Mouse (Mus musculus): ENCODE data around the gene Kctd10. TPM values are rescaled to one million over a fixed set of nuclear protein-coding genes. Genes with fewer than 3 reads are reported as not detected.

The Kctd10 gene
- polyA plus RNA-seq, 1 experiment from 2014 or later, result 84.0 TPM

DNA sequence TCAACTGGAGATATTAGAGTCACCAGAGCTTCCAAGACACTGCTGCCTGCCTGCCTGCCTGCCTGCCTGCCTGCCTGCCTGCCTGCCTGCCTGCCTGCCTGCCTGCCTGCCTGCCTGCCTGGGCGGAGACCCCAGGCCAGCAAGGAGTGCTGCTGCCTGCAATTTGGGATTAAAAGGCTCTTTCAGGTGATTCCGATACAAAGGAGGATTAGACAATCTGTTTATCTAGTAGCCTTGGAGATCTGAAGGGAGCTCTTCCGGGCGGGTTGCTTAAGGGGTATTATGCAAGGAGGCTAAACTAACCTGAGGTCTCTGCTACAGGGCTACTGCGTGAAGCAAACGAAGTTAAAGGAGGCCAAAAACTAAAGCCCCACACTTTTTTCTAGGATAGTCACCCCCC, 1.4 kb downstream of the Kctd10 start:
- peaks cover 41% of the 10 kb centered on the region for H3K4me1 ChIP-seq (replicated peaks)
- ATAC-seq (ENCODE audit: insufficient number of reproducible peaks, insufficient read depth, low FRiP score, low TSS enrichment, low read depth), result no peak

GRCm38 (mm10) chr5:114378177-114378920, 2.0 kb downstream of the Kctd10 start:
- H3K4me3 ChIP-seq (replicated peaks), result peak overlapping the region; percentile 82
- H3K9me3 ChIP-seq, result no peaks in the 10 kb centered on the region
- WGBS, result 67% methylated on average over 10 of the region's 10 CpGs
- ATAC-seq (ENCODE audit: insufficient number of reproducible peaks, insufficient read depth, low FRiP score, low TSS enrichment, low read depth), result no peak
- H3K9ac ChIP-seq (replicated peaks), result peak overlapping the region; percentile 92
- H3K36me3 ChIP-seq, result peaks cover 36% of the 10 kb centered on the region
- H3K4me2 ChIP-seq, result peak overlapping the region; percentile 74
- no peaks in the 10 kb centered on the region for H3K27me3 ChIP-seq
- peaks cover 43% of the 10 kb centered on the region for H3K4me1 ChIP-seq (replicated peaks)
- peak overlapping the region; percentile 66 for H3K27ac ChIP-seq

More for the DNA sequence above, 1.4 kb downstream of the Kctd10 start:
- Histone ChIP-seq H3K36me3 (peaks cover 31% of the 10 kb centered on the region), H3K4me3 (replicated peaks) (peak overlapping the region; percentile 82), H3K4me2 (peak overlapping the region; percentile 74), H3K9ac (replicated peaks) (peak overlapping the region; percentile 92), H3K9me3 (no peaks in the 10 kb centered on the region), H3K27me3 (no peaks in the 10 kb centered on the region), H3K27ac (peak overlapping the region; percentile 66)
- 54% methylated on average over 6 of the region's 6 CpGs for WGBS

GRCm38 (mm10) chr5:114374409-114375213, 5.7 kb downstream of the Kctd10 start:
- H3K4me2 ChIP-seq, result no peak overlapping the region
- no peak overlapping the region for H3K4me3 ChIP-seq (replicated peaks)
- WGBS, result 92% methylated on average over 23 of the region's 23 CpGs
- H3K9me3 ChIP-seq, result no peaks in the 10 kb centered on the region
- H3K27ac ChIP-seq, result no peak overlapping the region
- peaks cover 68% of the 10 kb centered on the region for H3K4me1 ChIP-seq (replicated peaks)
- no peak overlapping the region for H3K9ac ChIP-seq (replicated peaks)
- H3K36me3 ChIP-seq, result peaks cover 61% of the 10 kb centered on the region
- ATAC-seq (ENCODE audit: insufficient number of reproducible peaks, insufficient read depth, low FRiP score, low TSS enrichment, low read depth), result no peak
- H3K27me3 ChIP-seq, result no peaks in the 10 kb centered on the region

DNA sequence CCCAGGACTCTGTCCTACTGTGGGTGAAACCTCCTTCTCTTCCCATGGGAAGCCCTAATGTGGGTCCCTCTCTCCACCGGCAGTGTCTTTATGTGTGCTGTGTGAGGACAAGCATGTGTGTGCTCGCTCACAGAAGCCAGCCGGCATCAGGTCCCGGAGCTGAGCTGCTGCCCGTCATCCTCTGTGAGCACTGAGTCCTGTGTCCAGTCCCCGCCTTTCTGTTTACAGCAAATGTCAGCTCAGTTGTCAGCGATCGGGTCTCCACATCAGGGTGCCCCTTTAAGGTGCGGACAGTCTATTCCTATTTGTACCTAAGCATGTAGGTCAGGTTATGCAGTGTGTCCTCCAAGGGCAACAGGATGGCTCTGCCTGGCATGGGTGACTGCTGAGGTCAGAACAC, 6.7 kb downstream of the Kctd10 start:
- H3K36me3 ChIP-seq, result peaks cover 72% of the 10 kb centered on the region
- H3K4me1 ChIP-seq (replicated peaks), result peaks cover 67% of the 10 kb centered on the region
- ATAC-seq (ENCODE audit: insufficient number of reproducible peaks, insufficient read depth, low FRiP score, low TSS enrichment, low read depth), result no peak
- H3K9me3 ChIP-seq, result no peaks in the 10 kb centered on the region
- WGBS, result 91% methylated on average over 9 of the region's 9 CpGs
- H3K27ac ChIP-seq, result no peak overlapping the region
- H3K4me2 ChIP-seq, result no peak overlapping the region
- no peak overlapping the region for H3K4me3 ChIP-seq (replicated peaks)
- H3K9ac ChIP-seq (replicated peaks), result no peak overlapping the region
- H3K27me3 ChIP-seq, result no peaks in the 10 kb centered on the region

- H3K36me3 ChIP-seq, result peaks cover 76% of the 10 kb centered on the region
- H3K27me3 ChIP-seq, result no peaks in the 10 kb centered on the region
- H3K9me3 ChIP-seq, result no peaks in the 10 kb centered on the region
- peaks cover 65% of the 10 kb centered on the region for H3K4me1 ChIP-seq (replicated peaks)
- no peak overlapping the region for H3K4me3 ChIP-seq (replicated peaks)
- H3K27ac ChIP-seq, result no peak overlapping the region
- no peak overlapping the region for H3K9ac ChIP-seq (replicated peaks)
- ATAC-seq (ENCODE audit: insufficient number of reproducible peaks, insufficient read depth, low FRiP score, low TSS enrichment, low read depth), result no peak
- WGBS, result 73% methylated on average over 11 of the region's 11 CpGs
- 0 out of 2 replicates have a peak overlapping the region, but pooled peaks have one; percentile 15 for H3K4me2 ChIP-seq
These were observed 7.1 kb downstream of the Kctd10 start for GRCm38 (mm10) chr5:114373174-114373573.

GRCm38 (mm10) chr5:114372565-114372964, 7.7 kb downstream of the Kctd10 start:
- WGBS, result 36% methylated on average over 11 of the region's 11 CpGs
- 0 out of 2 replicates have a peak overlapping the region, but pooled peaks have one; percentile 4 for H3K9ac ChIP-seq (replicated peaks)
- H3K4me1 ChIP-seq (replicated peaks), result peaks cover 59% of the 10 kb centered on the region

DNA sequence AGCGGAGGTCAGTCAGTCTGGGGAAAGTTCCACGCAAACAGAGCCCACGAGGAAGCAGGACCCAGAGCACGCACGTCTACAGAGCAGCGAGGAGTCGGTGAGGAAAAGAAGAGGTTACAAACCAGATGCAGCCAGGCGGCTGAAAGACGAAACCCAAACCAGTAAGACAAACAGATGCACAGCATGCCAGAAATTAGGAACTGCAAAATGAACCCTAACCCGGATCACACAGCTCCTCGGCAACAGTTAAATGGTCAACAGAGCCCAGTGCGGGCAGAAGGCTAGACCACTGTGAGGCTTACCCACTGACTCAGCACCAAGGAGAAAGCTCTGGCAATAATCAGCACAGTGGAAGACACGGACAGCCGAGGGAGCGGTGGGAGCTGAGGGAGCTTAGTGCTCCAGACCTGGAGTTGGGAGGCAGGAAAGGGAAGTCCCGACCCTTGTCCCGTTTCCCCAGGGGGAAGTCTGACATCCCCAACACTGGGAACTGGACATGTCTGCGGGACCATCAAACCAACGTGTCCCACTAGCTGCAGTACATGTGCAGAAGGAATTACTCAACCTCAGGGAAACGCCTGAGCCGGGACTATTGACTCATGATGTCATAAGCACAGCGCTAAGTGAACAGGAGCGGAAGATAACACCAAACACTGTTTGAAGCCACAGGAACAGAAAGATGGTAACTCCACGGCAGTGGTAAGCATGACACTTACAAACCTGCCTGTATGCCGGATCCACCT, 8.4 kb downstream of the Kctd10 start:
- Histone ChIP-seq H3K9ac (replicated peaks) (0 out of 2 replicates have a peak overlapping the region, but pooled peaks have one; percentile 44), H3K36me3 (peaks cover 88% of the 10 kb centered on the region), H3K9me3 (no peaks in the 10 kb centered on the region), H3K27ac (peak overlapping the region; percentile 79), H3K4me3 (replicated peaks) (no peak overlapping the region), H3K4me1 (replicated peaks) (peaks cover 56% of the 10 kb centered on the region), H3K27me3 (no peaks in the 10 kb centered on the region), H3K4me2 (peak overlapping the region; percentile 17; the same call in 1 of the 2 replicates)
- ATAC-seq (ENCODE audit: insufficient number of reproducible peaks, insufficient read depth, low FRiP score, low TSS enrichment, low read depth), result no peak
- WGBS, result 53% methylated on average over 25 of the region's 25 CpGs

More at GRCm38 (mm10) chr5:114372565-114372964, 7.7 kb downstream of the Kctd10 start:
- no peaks in the 10 kb centered on the region for H3K9me3 ChIP-seq
- ATAC-seq (ENCODE audit: insufficient number of reproducible peaks, insufficient read depth, low FRiP score, low TSS enrichment, low read depth), result no peak
- H3K4me3 ChIP-seq (replicated peaks), result no peak overlapping the region
- H3K27me3 ChIP-seq, result no peaks in the 10 kb centered on the region
- H3K27ac ChIP-seq, result peak overlapping the region; percentile 41; the same call in 1 of the 2 replicates
- H3K36me3 ChIP-seq, result peaks cover 82% of the 10 kb centered on the region
- H3K4me2 ChIP-seq, result peak overlapping the region; percentile 15; the same call in 1 of the 2 replicates

GRCm38 (mm10) chr5:114371331-114371730, 9.0 kb downstream of the Kctd10 start:
- Histone ChIP-seq H3K36me3 (peaks cover 91% of the 10 kb centered on the region), H3K27me3 (no peaks in the 10 kb centered on the region), H3K27ac (peak overlapping the region; percentile 79), H3K9me3 (no peaks in the 10 kb centered on the region), H3K4me1 (replicated peaks) (peaks cover 50% of the 10 kb centered on the region), H3K4me2 (peak overlapping the region; percentile 17; the same call in 1 of the 2 replicates), H3K9ac (replicated peaks) (peak overlapping the region; percentile 44; the same call in 1 of the 2 replicates), H3K4me3 (replicated peaks) (no peak overlapping the region)
- no peak for ATAC-seq (ENCODE audit: insufficient number of reproducible peaks, insufficient read depth, low FRiP score, low TSS enrichment, low read depth)
- WGBS, result 51% methylated on average over 3 of the region's 3 CpGs

- H3K36me3 ChIP-seq, result peaks cover 91% of the 10 kb centered on the region
- peaks cover 55% of the 10 kb centered on the region for H3K4me1 ChIP-seq (replicated peaks)
These were observed 9.9 kb downstream of the Kctd10 start for GRCm38 (mm10) chr5:114370371-114370776.

GRCm38 (mm10) chr5:114369921-114370320, 10.4 kb downstream of the Kctd10 start:
- peaks cover 57% of the 10 kb centered on the region for H3K4me1 ChIP-seq (replicated peaks)
- ATAC-seq (ENCODE audit: insufficient number of reproducible peaks, insufficient read depth, low FRiP score, low TSS enrichment, low read depth), result no peak
- H3K4me2 ChIP-seq, result peak overlapping the region; percentile 13; the same call in 1 of the 2 replicates
- no peak overlapping the region for H3K4me3 ChIP-seq (replicated peaks)
- H3K27ac ChIP-seq, result peak overlapping the region; percentile 79
- H3K9me3 ChIP-seq, result no peaks in the 10 kb centered on the region
- H3K36me3 ChIP-seq, result peaks cover 91% of the 10 kb centered on the region
- no peak overlapping the region; the same call in 1 of the 2 replicates for H3K9ac ChIP-seq (replicated peaks)
- WGBS, result 63% methylated on average over 9 of the region's 9 CpGs
- no peaks in the 10 kb centered on the region for H3K27me3 ChIP-seq

More at GRCm38 (mm10) chr5:114370371-114370776, 9.9 kb downstream of the Kctd10 start:
- 20% methylated on average over 9 of the region's 9 CpGs for WGBS
- peak; percentile 29; the same call in 1 of the 2 replicates for ATAC-seq (ENCODE audit: insufficient number of reproducible peaks, insufficient read depth, low FRiP score, low TSS enrichment, low read depth)
- H3K9ac ChIP-seq (replicated peaks), result peak overlapping the region; percentile 44
- no peak overlapping the region for H3K4me3 ChIP-seq (replicated peaks)
- H3K27me3 ChIP-seq, result no peaks in the 10 kb centered on the region
- H3K9me3 ChIP-seq, result no peaks in the 10 kb centered on the region
- peak overlapping the region; percentile 13 for H3K4me2 ChIP-seq
- peak overlapping the region; percentile 79 for H3K27ac ChIP-seq

All from limb, embryonic 12.5 days (tissue).